Mouse (Mus musculus) megakaryocyte-erythroid progenitor cell, adult 5 weeks (primary cell): ENCODE results near the gene Blm. TPM values are rescaled to one million over a fixed set of nuclear protein-coding genes. Genes with fewer than 3 reads are reported as not detected.

Experiments
- polyA plus RNA-seq: library from polyadenylated mRNA; stranded (reverse); fragments of >175 nt; gene quantifications from 2 replicates; pipeline ENCODE4 v1.2.3, GENCODE M21; 2012

Gene Blm
- polyA plus RNA-seq, result 61.4 and 81.8 TPM in 2 replicates

DNA sequence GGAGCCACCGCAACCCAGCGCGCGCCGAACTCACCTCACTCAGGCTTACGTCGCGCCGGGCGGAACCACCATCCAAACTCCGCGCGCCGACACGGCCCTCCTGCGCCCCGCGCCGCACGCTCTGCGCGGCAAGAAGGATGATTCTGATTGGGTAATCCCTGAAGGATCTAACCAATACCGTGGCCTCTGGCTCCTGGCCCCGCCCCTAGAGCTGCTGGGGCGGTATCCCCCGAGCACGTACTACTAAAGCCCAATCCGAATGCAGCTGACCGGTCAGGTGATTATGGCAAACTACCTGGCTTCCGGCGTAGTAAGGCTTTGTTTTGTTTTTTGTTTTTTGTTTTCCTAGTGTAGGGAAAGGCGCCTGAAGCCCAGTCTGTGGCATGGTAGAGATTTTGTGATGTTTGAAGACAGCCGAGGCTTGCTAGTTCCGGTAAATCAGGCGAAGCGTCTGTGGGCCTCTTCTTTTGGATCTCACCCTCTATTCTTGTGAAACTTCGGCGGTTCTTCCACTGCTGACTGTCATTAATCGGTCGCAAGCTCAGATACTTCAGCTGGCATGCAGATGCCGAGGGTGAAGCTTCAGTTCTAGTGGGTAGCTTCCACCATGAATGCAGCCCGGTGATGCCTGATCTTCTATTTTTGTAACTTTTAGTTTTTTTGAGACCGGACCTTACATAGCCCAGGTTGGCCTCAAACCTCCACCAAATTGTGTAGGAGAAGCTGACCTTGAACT, at the start of gene Blm:
Blm (minus strand) TSS at position 111 of the 736 bp plus-strand sequence.

GRCm38 (mm10) chr7:80405188-80405695, 129.7 kb downstream of the Blm start, which contains the start of gene Furin:
TSS of gene Furin (minus strand) at chr7:80405436.

Other genes starting within 250 kb of the Blm start
- gene Prc1, start 240.7 kb downstream of the Blm start, polyA plus RNA-seq, result 6.2 and 10.5 TPM in 2 replicates
- gene Rccd1, start 210.7 kb downstream of the Blm start, polyA plus RNA-seq, result 7.4 and 8.9 TPM in 2 replicates
- gene Unc45a, start 194.1 kb downstream of the Blm start, polyA plus RNA-seq, result 36.0 and 51.5 TPM in 2 replicates
- gene Hddc3, start 192.0 kb downstream of the Blm start, polyA plus RNA-seq, result 3.2 and 3.8 TPM in 2 replicates
- 72.1 and 85.9 TPM in 2 replicates for gene Man2a2, start 163.7 kb downstream of the Blm start, polyA plus RNA-seq
- gene Fes, start 147.2 kb downstream of the Blm start, polyA plus RNA-seq, result 511 and 546 TPM in 2 replicates
- 161 and 179 TPM in 2 replicates for gene Furin, start 129.7 kb downstream of the Blm start, polyA plus RNA-seq
- gene Crtc3, start 153.8 kb upstream of the Blm start, polyA plus RNA-seq, result 28.4 and 30.9 TPM in 2 replicates